Mouse (Mus musculus) midbrain, postnatal 0 days (tissue): Measurements from ENCODE around the gene Usp21. TPM values are rescaled to one million over a fixed set of nuclear protein-coding genes. Genes with fewer than 3 reads are reported as not detected.

Experiments
- ATAC-seq: fragments of 200-750 bp; cut with Nextera tagmentation; 2 replicates; pipeline ENCODE4 v1.8.0; 2017; ENCODE audit warnings: moderate number of reproducible peaks, mild to moderate bottlenecking, moderate TSS enrichment, moderate library complexity; ENCODE audit not compliant: low FRiP score
- DNase-seq: peaks from one replicate; pipeline ENCODE4 v3.0.0-alpha.2; 2015; ENCODE audit warnings: low spot score
- H3K27ac ChIP-seq: fragments of 300-500 bp; sonication (generic); 2 replicates; pipeline ENCODE4 v1.5.1; 2014; ENCODE audit warnings: low read depth, mild to moderate bottlenecking, low read length, mixed read lengths
- H3K27me3 ChIP-seq: fragments of 300-500 bp; sonication (generic); 2 replicates; pipeline ENCODE4 v1.6.1; 2014; ENCODE audit warnings: low read length, control low read depth, mixed read lengths; ENCODE audit not compliant: insufficient read depth
- H3K36me3 ChIP-seq: fragments of 300-500 bp; sonication (generic); 2 replicates; pipeline ENCODE4 v1.6.1; 2014; ENCODE audit warnings: low read length, control low read depth, mixed read lengths; ENCODE audit not compliant: insufficient read depth
- H3K4me1 ChIP-seq: fragments of 300-500 bp; sonication (generic); 2 replicates; pipeline ENCODE4 v1.6.1; 2014; ENCODE audit warnings: mild to moderate bottlenecking, control low read depth, antibody characterized with exemption, low read length, mixed read lengths; ENCODE audit not compliant: insufficient read depth
- H3K4me2 ChIP-seq: fragments of 300-500 bp; sonication (generic); 2 replicates; pipeline ENCODE4 v1.6.1; 2014; ENCODE audit warnings: low read depth, mild to moderate bottlenecking, low read length, mixed read lengths; ENCODE audit not compliant: poor library complexity, severe bottlenecking
- H3K4me3 ChIP-seq: fragments of 300-500 bp; sonication (generic); 2 replicates; pipeline ENCODE4 v1.5.1; 2014; ENCODE audit warnings: low read depth, mild to moderate bottlenecking, low read length, moderate library complexity
- H3K9ac ChIP-seq: fragments of 300-500 bp; sonication (generic); replicated peaks from 2 replicates; pipeline ENCODE4 v1.6.1; 2014; ENCODE audit warnings: mild to moderate bottlenecking, low read length, moderate library complexity, mixed read lengths; ENCODE audit not compliant: poor library complexity, severe bottlenecking
- H3K9me3 ChIP-seq: fragments of 300-500 bp; sonication (generic); 2 replicates; pipeline ENCODE4 v1.6.1; 2016; ENCODE audit warnings: low read length, control low read depth
- CTCF ChIP-seq: IDR thresholded peaks from 2 replicates; pipeline ENCODE4 v1.5.1; 2016; ENCODE audit warnings: antibody characterized with exemption, mild to moderate bottlenecking
- WGBS: fragments of 180-500 bp; shearing (Covaris S2); extraction: QIAGEN DNeasy Blood & Tissue Kit; methylation state at CpG from one replicate; pipeline ENCODE4 v1.1.7; 2014; 5-methylcytosine and 5-hydroxymethylcytosine counted together
- polyA plus RNA-seq: library from polyadenylated mRNA; unstranded; fragments of >200 nt; fragmentation: Nextera tagmentation; extraction: Ambion mirVana; gene quantifications from 2 replicates; pipeline ENCODE4 v1.2.1, GENCODE M21; 2015
- total RNA-seq: library from RNA; depleted of rRNA; stranded (reverse); fragments of >200 nt; gene quantifications from 2 replicates; pipeline ENCODE4 v1.2.3, GENCODE M21; 2014

Usp21 gene
- total and polyA plus RNA-seq, 2 experiments from 2014 or later, result 65.9 to 82.6 TPM

GRCm38 (mm10) chr1:171271622-171272021 is 16.2 kb downstream of the Usp21 start:
- H3K27me3 ChIP-seq, result no peaks in the 10 kb centered on the region
- H3K27ac ChIP-seq, result no peak overlapping the region
- DNase-seq (no peak), ATAC-seq (no peak)
- peaks cover 29% of the 10 kb centered on the region for H3K36me3 ChIP-seq
- 0 out of 2 replicates have a peak overlapping the region, but pooled peaks have one; percentile 13 for H3K9ac ChIP-seq
- TF ChIP-seq CTCF, result no peak
- H3K4me1 ChIP-seq, result peaks cover 9% of the 10 kb centered on the region; the same call in 1 of the 2 replicates
- H3K4me3 ChIP-seq, result no peak overlapping the region
- no peaks in the 10 kb centered on the region for H3K9me3 ChIP-seq
- 66% methylated on average over 10 of the region's 10 CpGs for WGBS
- peak overlapping the region; percentile 89 for H3K4me2 ChIP-seq

- Histone ChIP-seq H3K4me3 (peak overlapping the region; percentile 87), H3K36me3 (peaks cover 25% of the 10 kb centered on the region), H3K4me1 (peaks cover 9% of the 10 kb centered on the region; the same call in 1 of the 2 replicates), H3K9me3 (no peaks in the 10 kb centered on the region), H3K27me3 (no peaks in the 10 kb centered on the region), H3K9ac (peak overlapping the region; percentile 82; the same call in 1 of the 2 replicates), H3K27ac (no peak overlapping the region), H3K4me2 (peak overlapping the region; percentile 89)
- WGBS, result 50% methylated on average over 9 of the region's 9 CpGs
- no peak for DNase-seq
- ATAC-seq, result no peak
- no peak for TF ChIP-seq CTCF
Measured at GRCm38 (mm10) chr1:171271196-171271595, 16.6 kb downstream of the Usp21 start.

- TF ChIP-seq CTCF, result no peak
- no peaks in the 10 kb centered on the region for H3K9me3 ChIP-seq
- H3K4me2 ChIP-seq, result peak overlapping the region; percentile 89
- H3K27me3 ChIP-seq, result no peaks in the 10 kb centered on the region
- H3K4me1 ChIP-seq, result peaks cover 9% of the 10 kb centered on the region; the same call in 1 of the 2 replicates
- no peak for DNase-seq
- peak overlapping the region; percentile 87 for H3K4me3 ChIP-seq
- under 1% methylated on average over 18 of the region's 19 CpGs for WGBS
- ATAC-seq, result peak; percentile 74
- H3K27ac ChIP-seq, result peak overlapping the region; percentile 55
- peak overlapping the region; percentile 82 for H3K9ac ChIP-seq
- peaks cover 18% of the 10 kb centered on the region for H3K36me3 ChIP-seq
Measured at GRCm38 (mm10) chr1:171270573-171270900, 17.3 kb downstream of the Usp21 start.

GRCm38 (mm10) chr1:171269848-171270572 is 17.8 kb downstream of the Usp21 start, which contains the start of gene B4galt3:
Gene B4galt3, plus strand, starts transcription at chr1:171270328.
- Histone ChIP-seq H3K9ac (peak within 1 kb of the TSS; percentile 82), H3K4me1 (peaks cover 9% of the 10 kb centered on the region; the same call in 1 of the 2 replicates), H3K4me2 (peak within 1 kb of the TSS; percentile 89), H3K27ac (peak within 1 kb of the TSS; percentile 55), H3K9me3 (no peaks in the 10 kb centered on the region), H3K36me3 (peaks cover 14% of the 10 kb centered on the region; the same call in 1 of the 2 replicates), H3K27me3 (no peaks in the 10 kb centered on the region), H3K4me3 (peak within 1 kb of the TSS; percentile 87)
- ATAC-seq, result peak; percentile 92
- WGBS, result 4% methylated on average over 35 of the region's 36 CpGs
- DNase-seq, result peak; percentile 92
- TF ChIP-seq CTCF, result peak; percentile 22

- 57% methylated on average over 1 of the region's 1 CpGs for WGBS
- no peak for ATAC-seq
- no peak for TF ChIP-seq CTCF
Measured at GRCm38 (mm10) chr1:171268341-171268740, 19.4 kb downstream of the Usp21 start.

GRCm38 (mm10) chr1:171265971-171266744 is 21.6 kb downstream of the Usp21 start:
- Histone ChIP-seq H3K4me2 (no peak overlapping the region), H3K27me3 (no peaks in the 10 kb centered on the region), H3K4me1 (peaks cover 9% of the 10 kb centered on the region; the same call in 1 of the 2 replicates), H3K27ac (no peak overlapping the region), H3K9ac (no peak overlapping the region), H3K9me3 (no peaks in the 10 kb centered on the region), H3K4me3 (no peak overlapping the region), H3K36me3 (no peaks in the 10 kb centered on the region)
- no peak for ATAC-seq
- WGBS, result 79% methylated on average over 4 of the region's 4 CpGs
- no peak for TF ChIP-seq CTCF
- DNase-seq, result no peak

More at GRCm38 (mm10) chr1:171268341-171268740, 19.4 kb downstream of the Usp21 start:
- H3K9me3 ChIP-seq, result no peaks in the 10 kb centered on the region
- no peaks in the 10 kb centered on the region for H3K36me3 ChIP-seq
- no peak overlapping the region for H3K27ac ChIP-seq
- H3K4me2 ChIP-seq, result no peak overlapping the region
- H3K4me1 ChIP-seq, result peaks cover 13% of the 10 kb centered on the region; the same call in 1 of the 2 replicates
- H3K4me3 ChIP-seq, result no peak overlapping the region
- DNase-seq, result no peak
- H3K9ac ChIP-seq, result no peak overlapping the region
- H3K27me3 ChIP-seq, result no peaks in the 10 kb centered on the region
